Mouse (Mus musculus): ENCODE measurements around the gene Snx1. TPM values are rescaled to one million over a fixed set of nuclear protein-coding genes. Genes with fewer than 3 reads are reported as not detected.

Snx1 gene
- total and polyA plus RNA-seq, 3 experiments: 86.4 to 186 (median 110) TPM

DNA sequence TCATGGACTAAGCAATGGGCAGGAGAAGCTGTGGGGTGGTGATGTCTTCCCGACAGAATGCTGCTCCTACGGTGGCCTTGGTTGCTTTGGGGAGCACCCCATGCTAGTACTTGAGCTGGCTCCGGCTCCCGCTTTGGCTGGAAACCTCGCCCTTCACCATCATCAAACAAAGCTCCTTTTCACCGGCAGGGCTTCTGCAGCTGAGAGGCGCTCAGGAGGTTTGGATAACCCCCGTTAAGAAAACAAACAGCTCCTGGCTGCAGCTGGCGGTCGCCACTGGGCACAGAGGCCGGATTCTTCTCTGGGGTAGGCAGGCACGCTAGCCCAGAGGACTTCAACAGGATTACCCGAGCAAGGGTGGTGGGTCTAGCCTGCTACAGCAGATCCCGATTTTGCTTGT, 47.9 kb downstream of the Snx1 start:
- in situ Hi-C loops (cut with MboI; ENCODE audit: low pct_ligation_motif_present, low pct_unique_long_range_greater_than_20kb, low sequenced_read_pairs) (no loop called here), dilution Hi-C loops (cut with MboI; ENCODE audit: extremely low pct_ligation_motif_present, extremely low pct_unique_long_range_greater_than_20kb, low sequenced_read_pairs) (no loop called here)
- Histone ChIP-seq H3K4me2 (ENCODE audit: insufficient read depth, low read depth, poor library complexity, severe bottlenecking) (no peak overlapping the region), H3K9me3 (replicated peaks; ENCODE audit: low read length) (peaks cover 6% of the 10 kb centered on the region), H3K79me2 (replicated peaks; ENCODE audit: control insufficient read depth, extremely low read depth, insufficient read depth, poor library complexity, severe bottlenecking) (no peaks in the 10 kb centered on the region), H3K4me1 (ENCODE audit: control insufficient read depth in 1 of 2, insufficient read depth in 2 of 2) (peaks cover 9 to 30% of the 10 kb centered on the region in 2 experiments), H3K9ac (ENCODE audit: insufficient read depth, low read depth) (no peak overlapping the region), H3K36me3 (replicated peaks in 1 of 2; ENCODE audit: control insufficient read depth in 1 of 2, insufficient read depth in 1 of 2, low read length in 1 of 2) (no peaks in the 10 kb centered on the region), H3K27ac (ENCODE audit: insufficient read depth, low read depth) (no peak overlapping the region), H3K4me3 (replicated peaks in 1 of 3; ENCODE audit: low read depth in 2 of 3, low read length in 2 of 3, poor library complexity in 1 of 3) (no peak overlapping the region), H3K27me3 (replicated peaks) (no peaks in the 10 kb centered on the region)
- TF ChIP-seq CHD2 (IDR thresholded peaks at IDR 0.05; ENCODE audit: low read length) (no peak), ZNF384 (IDR thresholded peaks at IDR 0.05; ENCODE audit: low read depth, low read length) (no peak), JUND (conservative IDR thresholded peaks at IDR 0.05; ENCODE audit: low read depth, low read length) (no peak), POLR2AphosphoS2 (IDR thresholded peaks at IDR 0.05; ENCODE audit: low read depth, low read length) (no peak), NELFE (IDR thresholded peaks at IDR 0.05; ENCODE audit: low read depth, low read length) (no peak), MEF2A (IDR thresholded peaks at IDR 0.05; ENCODE audit: borderline replicate concordance, low read depth, low read length) (no peak), MAX (IDR thresholded peaks at IDR 0.05; ENCODE audit: low read length) (no peak), IRF4 (IDR thresholded peaks at IDR 0.05; ENCODE audit: low read depth, low read length) (no peak), USF2 (conservative IDR thresholded peaks at IDR 0.05; ENCODE audit: low read depth, low read length) (no peak), MAZ (IDR thresholded peaks at IDR 0.05; ENCODE audit: low read depth, low read length) (no peak), CTCF (conservative IDR thresholded peaks at IDR 0.05 in 1 of 2, IDR thresholded peaks at IDR 0.05 in 1 of 2; ENCODE audit: low read depth in 2 of 2, low read length in 2 of 2) (no peak), TCF12 (IDR thresholded peaks at IDR 0.05; ENCODE audit: low read depth, low read length) (no peak), ELF1 (IDR thresholded peaks at IDR 0.05; ENCODE audit: low read depth, low read length) (no peak)
- DNase-seq (ENCODE audit: extremely low read depth): no peak

DNA sequence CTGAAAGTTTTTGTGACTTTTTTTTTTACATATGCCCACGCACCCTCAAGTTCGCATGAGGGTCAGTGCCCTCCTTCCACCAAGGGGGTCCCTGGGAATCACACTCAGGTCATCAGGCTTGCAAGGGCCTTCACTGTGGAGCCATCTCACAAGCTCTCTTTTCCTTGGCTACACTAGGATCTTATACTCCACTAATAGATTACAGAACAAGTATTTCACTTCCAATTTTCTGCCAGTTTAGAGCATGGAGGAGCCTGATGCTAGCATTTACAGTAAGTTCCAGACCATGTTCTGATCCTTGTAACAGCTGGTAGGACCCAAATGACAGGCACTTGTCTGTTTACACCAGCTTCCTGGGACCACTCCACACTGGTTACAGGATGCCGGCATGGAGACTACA, 48.3 kb downstream of the Snx1 start:
- no peak overlapping the region for H3K4me2 ChIP-seq (ENCODE audit: insufficient read depth, low read depth, poor library complexity, severe bottlenecking)
- H3K9me3 ChIP-seq (replicated peaks; ENCODE audit: low read length): peaks cover 6% of the 10 kb centered on the region
- TF ChIP-seq SIN3A (IDR thresholded peaks at IDR 0.05; ENCODE audit: low read length): no peak
- TF ChIP-seq HCFC1 (IDR thresholded peaks at IDR 0.05; ENCODE audit: low read depth, low read length): no peak
- no peak for TF ChIP-seq JUND (conservative IDR thresholded peaks at IDR 0.05; ENCODE audit: low read depth, low read length)
- TF ChIP-seq EP300 (IDR thresholded peaks at IDR 0.05; ENCODE audit: low read length): no peak
- TF ChIP-seq TCF12 (IDR thresholded peaks at IDR 0.05; ENCODE audit: low read depth, low read length): no peak
- TF ChIP-seq CHD2 (IDR thresholded peaks at IDR 0.05; ENCODE audit: low read length): no peak
- no peak for TF ChIP-seq GABPA (IDR thresholded peaks at IDR 0.05; ENCODE audit: insufficient replicate concordance, low read depth, low read length)
- TF ChIP-seq MAZ (IDR thresholded peaks at IDR 0.05; ENCODE audit: low read depth, low read length): no peak
- TF ChIP-seq ZNF384 (IDR thresholded peaks at IDR 0.05; ENCODE audit: low read depth, low read length): no peak
- no peak for TF ChIP-seq UBTF (IDR thresholded peaks at IDR 0.05; ENCODE audit: low read depth, low read length)
- TF ChIP-seq E2F4 (IDR thresholded peaks at IDR 0.05; ENCODE audit: insufficient replicate concordance, low read depth, low read length): no peak
- no peak for TF ChIP-seq MAX (IDR thresholded peaks at IDR 0.05; ENCODE audit: low read length)
- TF ChIP-seq ETS1 (conservative IDR thresholded peaks at IDR 0.05; ENCODE audit: low read depth, low read length): no peak
- no peak for TF ChIP-seq ELF1 (IDR thresholded peaks at IDR 0.05; ENCODE audit: low read depth, low read length)
- TF ChIP-seq SMC3 (IDR thresholded peaks at IDR 0.05; ENCODE audit: low read depth, low read length): no peak
- TF ChIP-seq PAX5 (IDR thresholded peaks at IDR 0.05; ENCODE audit: low read length): no peak
- TF ChIP-seq MXI1 (IDR thresholded peaks at IDR 0.05; ENCODE audit: low read depth, low read length): no peak
- dilution Hi-C loops (cut with MboI; ENCODE audit: extremely low pct_ligation_motif_present, extremely low pct_unique_long_range_greater_than_20kb, low sequenced_read_pairs): no loop called here
- H3K27me3 ChIP-seq (replicated peaks): no peaks in the 10 kb centered on the region
- peaks cover 10 to 35% of the 10 kb centered on the region in 2 experiments for H3K4me1 ChIP-seq (ENCODE audit: control insufficient read depth in 1 of 2, insufficient read depth in 2 of 2)
- H3K9ac ChIP-seq (ENCODE audit: insufficient read depth, low read depth): no peak overlapping the region
- no peaks in the 10 kb centered on the region for H3K36me3 ChIP-seq (replicated peaks in 1 of 2; ENCODE audit: control insufficient read depth in 1 of 2, insufficient read depth in 1 of 2, low read length in 1 of 2)
- no peak overlapping the region for H3K27ac ChIP-seq (ENCODE audit: insufficient read depth, low read depth)
- DNase-seq (ENCODE audit: extremely low read depth): no peak
- in situ Hi-C loops (cut with MboI; ENCODE audit: low pct_ligation_motif_present, low pct_unique_long_range_greater_than_20kb, low sequenced_read_pairs): no loop called here
- no peaks in the 10 kb centered on the region for H3K79me2 ChIP-seq (replicated peaks; ENCODE audit: control insufficient read depth, extremely low read depth, insufficient read depth, poor library complexity, severe bottlenecking)
- no peak overlapping the region for H3K4me3 ChIP-seq (replicated peaks in 1 of 3; ENCODE audit: low read depth in 2 of 3, low read length in 2 of 3, poor library complexity in 1 of 3)

All from CH12.LX (cell line).